Mouse (Mus musculus) brown adipose tissue, adult 24 weeks (tissue): ENCODE data around the gene Dedd2. TPM values are rescaled to one million over a fixed set of nuclear protein-coding genes. Genes with fewer than 3 reads are reported as not detected.
"Not testable (repeated sequence)": the region's sequence is repeated elsewhere in the genome, so short reads cannot be mapped to it uniquely, and the experiment has no call there.

ENCODE experiments used
- H3K27ac ChIP-seq: fragments of 200-500 bp; replicated peaks from 2 replicates; pipeline ENCODE4 v1.5.1; 2012; ENCODE audit warnings: low read depth, mild to moderate bottlenecking, low read length
- H3K4me1 ChIP-seq: fragments of 200-500 bp; 2 replicates; pipeline ENCODE4 v1.6.1; 2012; ENCODE audit warnings: low read length, mixed read lengths; ENCODE audit not compliant: control insufficient read depth, insufficient read depth, insufficient read length
- H3K4me3 ChIP-seq: fragments of 200-500 bp; 2 replicates; pipeline ENCODE4 v1.5.1; 2012; ENCODE audit warnings: low read depth, mild to moderate bottlenecking, low read length, moderate library complexity; ENCODE audit not compliant: insufficient read depth
- polyA plus RNA-seq: library from polyadenylated mRNA; stranded (reverse); fragments of >200 nt; gene quantifications from 2 replicates; pipeline ENCODE4 v1.2.4, GENCODE M21; 2012; ENCODE audit not compliant: missing spikeins, insufficient read depth, insufficient read length

Dedd2 gene
- 6.1 and 10.0 TPM in 2 replicates for polyA plus RNA-seq

DNA sequence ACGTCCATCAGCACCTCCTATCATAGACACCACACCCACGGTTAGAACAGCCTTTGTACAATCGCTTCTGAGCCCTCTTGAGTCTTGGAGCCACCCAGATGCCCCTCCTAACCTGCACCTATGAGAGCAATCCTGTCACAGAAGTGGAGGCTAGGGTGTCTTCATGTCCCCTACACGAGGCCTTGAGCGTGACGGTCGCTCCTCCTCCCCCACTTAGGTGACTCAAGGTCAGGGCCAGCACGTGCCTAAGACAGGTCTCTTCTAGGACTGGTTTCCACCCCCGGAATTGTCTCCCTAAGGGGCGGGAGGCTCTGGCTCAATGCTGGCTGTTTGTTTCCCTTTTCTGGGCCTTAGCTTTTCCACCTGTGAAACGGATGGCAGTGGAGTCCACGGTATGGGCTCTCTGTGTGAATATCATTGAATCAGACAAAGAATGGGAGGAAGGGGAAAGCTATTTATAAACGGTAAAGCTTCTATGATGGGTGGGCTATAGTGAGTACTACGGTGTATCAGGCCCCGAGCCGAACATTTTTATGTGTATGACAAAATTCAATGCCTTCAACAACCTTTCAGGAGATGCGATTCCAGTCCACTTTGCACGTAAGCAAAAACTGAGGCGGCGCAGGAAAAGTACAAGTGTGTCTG is at the start of gene Dedd2:
TSS of gene Dedd2 (minus strand) at position 159 of the 645 bp plus-strand sequence.
- H3K4me1 ChIP-seq: peaks cover 14% of the 10 kb centered on the region
- peak within 1 kb of the TSS; percentile 80 for H3K4me3 ChIP-seq
- H3K27ac ChIP-seq: peak within 1 kb of the TSS; percentile 76

DNA sequence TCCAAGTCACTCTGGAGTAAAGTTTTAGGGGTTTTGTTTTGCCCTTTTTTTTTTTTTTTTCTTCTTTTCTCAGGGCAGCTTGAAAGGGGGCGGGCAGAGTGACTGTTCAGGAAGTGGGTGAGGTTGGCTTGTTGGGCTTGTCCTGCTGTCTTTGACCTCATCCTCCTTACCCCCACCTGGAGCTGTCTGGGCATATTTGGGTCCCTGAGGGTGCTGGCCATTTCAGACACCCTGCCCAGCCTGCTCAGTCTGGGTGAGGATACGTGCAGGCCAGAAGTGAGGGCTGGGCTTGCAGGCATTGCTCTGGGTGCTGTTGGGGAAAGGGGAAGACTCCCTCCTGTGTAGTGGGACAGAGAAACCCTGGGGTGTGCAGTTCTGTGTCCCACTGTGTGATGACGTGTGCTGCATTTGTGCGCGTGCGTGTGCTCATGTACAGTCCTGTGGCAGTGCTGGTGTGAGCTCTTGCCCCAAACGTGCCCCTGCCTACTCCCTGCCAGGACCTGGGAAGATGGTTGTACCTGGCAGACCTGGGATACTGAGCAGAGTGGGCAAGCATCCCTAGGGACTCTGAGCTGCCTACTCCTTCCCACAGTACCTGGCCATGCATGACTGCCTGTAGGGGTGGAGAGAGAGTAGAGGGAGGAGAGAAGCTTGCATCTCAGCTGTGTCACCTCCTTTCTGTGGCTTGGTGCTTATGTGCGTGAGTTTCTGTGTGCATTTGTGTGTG is 49.3 kb upstream of the Dedd2 start:
- peak overlapping the region; percentile 47; the same call in 1 of the 2 replicates for H3K27ac ChIP-seq
- peaks cover 12% of the 10 kb centered on the region for H3K4me1 ChIP-seq
- H3K4me3 ChIP-seq: peak overlapping the region; percentile 80; the same call in 1 of the 2 replicates

DNA sequence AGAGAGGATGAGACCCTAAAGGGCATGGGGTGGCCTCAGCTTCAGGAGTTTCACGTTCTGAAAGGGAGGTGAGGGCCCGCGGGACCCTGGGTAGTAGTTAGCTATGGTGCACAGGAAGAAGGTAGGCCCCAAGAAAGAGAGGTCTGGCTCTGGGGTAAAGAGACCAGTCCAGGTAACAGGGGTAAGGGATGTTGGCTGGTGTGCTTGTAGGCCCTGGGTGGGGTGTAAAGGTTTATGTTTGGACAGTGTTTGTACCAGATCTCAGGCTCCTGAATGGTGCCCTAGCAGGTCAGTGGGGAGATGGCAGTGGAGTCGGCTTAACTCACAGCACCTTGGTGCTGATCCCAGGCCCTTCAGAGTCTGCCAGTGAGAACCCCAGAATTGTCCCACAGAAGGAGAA is 48.6 kb upstream of the Dedd2 start:
- Histone ChIP-seq H3K27ac (peak overlapping the region; percentile 40), H3K4me1 (peaks cover 11% of the 10 kb centered on the region), H3K4me3 (peak overlapping the region; percentile 80)

DNA sequence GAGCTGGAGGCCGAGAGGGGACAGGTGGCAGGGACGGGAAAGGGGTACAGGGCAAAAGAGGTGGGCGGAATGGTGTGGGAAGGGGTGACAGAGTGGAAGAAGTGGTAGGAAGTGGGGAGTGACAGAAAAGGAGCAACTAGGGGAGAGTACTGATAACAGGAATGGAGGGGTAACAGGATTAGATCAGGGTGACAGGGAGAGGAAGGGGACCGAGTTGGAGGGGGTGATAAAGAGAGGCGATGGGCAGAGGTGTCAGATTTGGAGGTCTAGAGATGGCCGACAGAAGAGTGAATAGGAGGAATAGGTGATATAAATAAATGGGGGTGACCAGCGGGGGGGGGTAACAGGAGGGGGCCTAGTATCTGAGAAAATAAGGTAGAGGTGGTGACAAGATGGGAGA is 48.2 kb upstream of the Dedd2 start:
- peaks cover 11% of the 10 kb centered on the region for H3K4me1 ChIP-seq
- peak overlapping the region; percentile 80 for H3K4me3 ChIP-seq
- H3K27ac ChIP-seq: peak overlapping the region; percentile 67

DNA sequence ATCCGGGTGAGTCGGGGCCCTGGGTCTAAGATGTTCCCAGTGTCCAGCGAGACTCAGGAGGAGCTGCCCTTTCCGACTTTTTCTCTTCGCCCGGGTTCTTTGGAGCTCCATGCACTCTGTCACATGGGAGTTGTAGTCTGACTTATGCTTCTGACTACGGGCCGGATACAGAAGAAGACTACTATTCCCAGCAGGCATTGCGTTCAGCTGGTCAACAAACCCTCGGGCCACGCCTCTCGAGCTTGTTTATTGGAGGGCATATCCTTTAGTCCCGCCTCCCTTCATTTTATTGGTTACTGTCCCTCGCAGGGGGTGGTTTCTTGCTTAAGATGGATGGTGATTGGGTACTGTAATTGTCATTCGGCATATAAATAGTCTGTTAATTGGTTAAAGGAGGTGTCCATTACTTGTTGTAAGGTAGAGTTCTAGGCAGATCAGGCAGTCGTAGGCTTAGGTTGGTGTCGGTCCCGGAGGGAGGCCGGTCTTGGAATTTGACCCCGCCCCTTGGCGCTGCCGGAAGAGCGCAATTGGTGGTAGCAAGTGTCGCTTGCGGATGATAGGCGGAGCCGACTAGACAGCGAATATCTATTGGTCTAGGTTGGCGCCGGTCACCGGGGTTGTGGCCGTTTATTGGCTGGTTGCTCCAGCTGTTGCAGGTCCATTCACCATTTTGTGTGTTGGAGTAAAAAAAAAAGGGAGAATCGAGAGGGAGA is 47.5 kb upstream of the Dedd2 start:
- H3K4me1 ChIP-seq: peaks cover 11% of the 10 kb centered on the region
- H3K4me3 ChIP-seq: peak overlapping the region; percentile 80
- peak overlapping the region; percentile 96 for H3K27ac ChIP-seq

GRCm38 (mm10) chr7:25267301-25267750 is 46.9 kb upstream of the Dedd2 start, which contains the start of gene Cic:
Gene Cic, plus strand, starts transcription at chr7:25267704.
- peaks cover 11% of the 10 kb centered on the region for H3K4me1 ChIP-seq
- peak within 1 kb of the TSS; percentile 80 for H3K4me3 ChIP-seq
- H3K27ac ChIP-seq: peak within 1 kb of the TSS; percentile 96

- no peak overlapping the region for H3K4me3 ChIP-seq
- H3K27ac ChIP-seq: no peak overlapping the region
- peaks cover 11% of the 10 kb centered on the region for H3K4me1 ChIP-seq
Measured at GRCm38 (mm10) chr7:25266180-25266962, 46.0 kb upstream of the Dedd2 start.

DNA sequence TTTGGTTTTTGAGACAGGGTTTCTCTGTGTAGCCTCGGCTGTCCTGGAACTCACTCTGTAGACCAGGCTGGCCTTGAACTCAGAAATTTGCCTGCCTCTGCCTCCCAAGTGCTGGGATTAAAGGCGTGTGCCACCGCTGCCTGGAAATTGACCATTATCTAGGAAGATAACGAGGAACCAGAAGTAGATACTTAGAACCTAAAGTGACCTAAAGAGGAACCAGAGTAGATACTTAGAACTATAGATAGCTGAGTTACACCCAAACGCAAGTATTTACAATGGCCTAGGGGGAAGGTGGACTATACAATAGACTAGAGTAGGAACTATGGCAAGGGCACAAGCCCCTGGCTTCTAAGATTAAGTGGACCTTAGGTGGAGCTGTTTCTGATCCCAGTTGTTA is 45.3 kb upstream of the Dedd2 start:
- H3K4me1 ChIP-seq: peaks cover 11% of the 10 kb centered on the region

DNA sequence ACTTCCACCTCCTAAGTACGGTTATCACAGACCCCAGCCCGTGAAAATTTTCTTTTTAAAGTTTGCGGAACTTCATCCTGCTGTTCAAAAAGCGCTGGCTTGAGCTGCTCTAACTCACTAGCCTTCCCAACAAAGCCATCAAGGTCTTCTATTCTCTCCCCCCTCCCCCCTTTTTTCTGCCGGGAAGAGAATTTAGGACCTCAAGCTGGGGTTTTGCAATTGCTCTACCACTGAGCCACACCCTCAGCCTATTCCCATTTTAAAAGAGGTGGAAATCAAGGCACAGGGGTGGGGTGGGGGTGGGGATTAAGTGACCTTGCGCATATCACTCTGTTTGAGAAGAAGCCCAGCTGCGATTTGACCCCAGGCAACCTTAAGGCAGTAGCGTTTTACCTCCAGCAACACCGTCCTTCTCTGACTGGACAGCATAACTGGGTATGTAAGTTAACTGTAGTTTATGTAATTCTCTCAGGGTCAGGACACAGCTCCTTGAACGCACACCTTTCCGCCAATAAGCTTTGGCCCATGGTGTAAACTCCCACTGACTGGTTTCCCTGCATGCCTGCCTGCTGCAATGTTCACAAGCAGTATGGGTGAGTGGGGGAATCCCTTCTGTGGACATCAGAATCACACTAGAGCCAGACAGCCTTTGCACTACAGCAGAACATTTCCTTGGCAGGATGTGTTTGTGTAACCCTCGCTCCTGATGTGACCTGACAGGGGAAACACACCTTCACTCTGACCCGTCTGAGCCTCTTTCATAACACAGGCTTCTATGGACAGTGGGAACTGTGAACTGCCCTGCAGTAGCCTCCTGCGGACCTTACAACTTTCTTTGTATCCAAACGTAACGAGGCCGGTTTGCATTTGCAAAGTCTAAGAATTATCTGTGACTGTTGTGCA is 43.8 kb upstream of the Dedd2 start:
- no peak overlapping the region for H3K27ac ChIP-seq
- H3K4me3 ChIP-seq: no peak overlapping the region
- H3K4me1 ChIP-seq: peaks cover 4% of the 10 kb centered on the region; the same call in 1 of the 2 replicates

More for the DNA sequence above, 45.3 kb upstream of the Dedd2 start:
- not testable (repeated sequence) for H3K4me3 ChIP-seq, H3K27ac ChIP-seq

DNA sequence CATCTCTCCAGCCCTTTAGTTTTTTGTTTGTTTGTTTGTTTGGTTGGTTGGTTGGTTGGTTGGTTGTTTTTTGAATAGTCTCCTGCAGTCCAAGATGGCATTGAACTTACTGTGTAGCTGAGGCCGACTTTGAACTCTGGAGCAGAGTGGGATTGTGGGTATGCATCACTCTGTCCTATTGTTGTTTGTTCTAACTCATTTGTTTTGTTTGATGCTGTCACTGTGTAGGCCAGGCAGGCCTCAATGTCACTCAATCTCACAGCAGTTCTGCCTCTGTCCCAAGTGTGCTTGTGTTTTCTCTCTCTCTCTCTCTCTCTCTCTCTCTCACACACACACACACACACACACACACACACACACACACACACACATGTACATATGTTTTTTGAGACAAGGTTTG is 41.5 kb upstream of the Dedd2 start:
- H3K4me1 ChIP-seq: no peaks in the 10 kb centered on the region
- H3K27ac ChIP-seq: no peak overlapping the region
- H3K4me3 ChIP-seq: no peak overlapping the region

- Histone ChIP-seq H3K27ac (peak overlapping the region; percentile 89), H3K4me3 (peak overlapping the region; percentile 66), H3K4me1 (peaks cover 14% of the 10 kb centered on the region)
Measured at GRCm38 (mm10) chr7:25251822-25252221, 31.4 kb upstream of the Dedd2 start.

DNA sequence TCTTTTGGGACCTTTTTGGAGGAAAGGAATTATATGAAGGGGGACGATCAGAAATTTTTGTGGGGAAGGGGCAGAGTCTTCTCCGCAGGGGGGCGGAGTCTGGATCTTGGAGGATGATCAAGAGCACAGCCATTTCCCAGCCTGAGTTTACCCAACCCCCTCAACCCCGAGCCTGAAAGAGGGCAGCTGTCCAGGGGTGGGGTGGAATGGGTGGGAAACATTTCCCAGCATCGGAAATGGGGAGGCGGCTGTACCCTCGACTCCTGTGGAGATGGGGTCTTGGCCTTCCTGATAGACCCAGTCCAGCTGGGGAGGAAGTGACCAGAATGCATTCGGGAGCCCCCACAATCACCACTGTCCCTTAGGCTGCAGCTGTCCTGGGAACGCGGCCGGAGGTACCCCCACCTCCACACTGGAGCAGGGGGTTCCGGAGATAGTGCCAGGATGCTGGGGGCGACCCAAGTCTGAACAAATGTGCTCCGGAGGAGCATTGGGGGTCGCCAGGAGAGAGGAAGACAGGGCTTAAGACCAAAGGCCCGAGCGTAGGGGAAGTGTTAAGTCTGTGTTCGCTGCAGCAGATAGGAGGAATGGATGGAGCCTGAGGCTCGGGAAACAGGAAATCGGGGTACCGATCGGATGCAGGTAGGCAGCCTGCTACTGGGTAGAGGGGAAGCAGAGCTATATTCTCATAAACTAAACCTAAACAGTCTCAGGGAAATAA is 30.8 kb upstream of the Dedd2 start:
- H3K4me1 ChIP-seq: peaks cover 19% of the 10 kb centered on the region
- peak overlapping the region; percentile 89 for H3K27ac ChIP-seq
- peak overlapping the region; percentile 66 for H3K4me3 ChIP-seq
